Mouse (Mus musculus): Measurements from ENCODE around the gene Ncam1.

Ncam1 gene

DNA sequence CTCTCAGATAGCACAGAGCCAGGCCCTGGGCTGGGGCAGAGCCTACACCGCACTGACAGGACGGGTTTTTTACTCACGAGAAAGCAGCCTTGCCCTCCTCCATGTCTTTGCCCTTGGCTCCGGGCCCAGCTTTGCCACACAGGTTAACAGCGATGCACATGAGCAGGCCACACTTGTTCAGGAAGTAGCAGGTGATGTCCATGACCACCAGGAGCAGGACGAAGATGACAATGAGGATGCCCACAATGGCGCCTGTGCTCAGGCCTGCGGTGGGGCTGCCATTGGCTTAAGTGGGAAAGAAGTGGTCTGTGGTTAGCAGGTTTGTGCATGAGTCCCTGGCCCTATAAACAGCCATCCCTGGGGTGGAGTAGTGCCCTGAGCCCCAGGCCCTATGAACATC, 289.1 kb downstream of the Ncam1 start:
- DNase-seq (ENCODE audit: low read depth, low spot score), result no peak

DNA sequence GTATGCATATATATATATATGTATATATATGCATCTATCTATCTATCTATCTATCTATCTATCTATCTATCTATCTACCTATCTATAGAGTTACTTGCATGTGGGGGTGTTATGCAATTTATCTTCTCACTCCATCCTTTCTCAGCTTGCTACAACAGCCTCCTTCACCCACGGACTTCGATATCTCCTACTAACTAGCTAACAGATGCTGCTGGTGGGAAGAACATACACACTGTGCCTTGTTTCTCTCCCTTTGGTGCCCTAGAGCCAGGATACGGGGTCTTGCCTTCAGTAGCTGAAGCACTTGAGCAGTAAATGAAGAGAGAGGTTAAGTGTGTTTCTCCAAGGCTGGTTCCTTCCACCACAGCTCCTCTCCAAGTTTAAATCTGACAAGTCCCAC, 289.6 kb downstream of the Ncam1 start:
- DNase-seq (ENCODE audit: low read depth, low spot score), result no peak

- no peak for DNase-seq (ENCODE audit: low read depth, low spot score)
Observed at GRCm38 (mm10) chr9:49507829-49508585, 290.7 kb downstream of the Ncam1 start.

DNA sequence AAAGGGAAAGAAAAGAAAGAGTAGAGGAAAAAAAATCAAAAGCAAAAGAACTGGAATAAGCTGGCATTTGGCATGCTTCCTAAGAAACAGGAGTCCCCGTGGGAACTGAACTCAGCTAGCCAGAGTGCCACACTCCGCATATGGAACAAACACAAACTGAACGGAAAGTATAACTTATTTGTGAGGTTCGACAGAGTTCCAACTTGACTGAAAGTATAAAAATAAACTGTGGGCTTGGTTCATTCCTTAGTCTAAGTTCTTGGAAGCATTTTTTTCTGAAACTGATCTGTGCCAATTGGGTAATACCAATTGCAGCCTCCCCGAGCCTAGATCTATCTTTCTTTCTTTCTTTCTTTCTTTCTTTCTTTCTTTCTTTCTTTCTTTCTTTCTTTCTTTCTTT, 294.1 kb downstream of the Ncam1 start:
- DNase-seq (ENCODE audit: low read depth, low spot score), result no peak

GRCm38 (mm10) chr9:49502245-49502644, 296.5 kb downstream of the Ncam1 start:
- DNase-seq (ENCODE audit: low read depth, low spot score), result no peak

GRCm38 (mm10) chr9:49499878-49500277, 298.8 kb downstream of the Ncam1 start:
- DNase-seq (ENCODE audit: low read depth, low spot score), result no peak

- peak; percentile 79 for DNase-seq (ENCODE audit: low read depth, low spot score)
Observed at GRCm38 (mm10) chr9:49493979-49494649, 304.6 kb downstream of the Ncam1 start.

DNA sequence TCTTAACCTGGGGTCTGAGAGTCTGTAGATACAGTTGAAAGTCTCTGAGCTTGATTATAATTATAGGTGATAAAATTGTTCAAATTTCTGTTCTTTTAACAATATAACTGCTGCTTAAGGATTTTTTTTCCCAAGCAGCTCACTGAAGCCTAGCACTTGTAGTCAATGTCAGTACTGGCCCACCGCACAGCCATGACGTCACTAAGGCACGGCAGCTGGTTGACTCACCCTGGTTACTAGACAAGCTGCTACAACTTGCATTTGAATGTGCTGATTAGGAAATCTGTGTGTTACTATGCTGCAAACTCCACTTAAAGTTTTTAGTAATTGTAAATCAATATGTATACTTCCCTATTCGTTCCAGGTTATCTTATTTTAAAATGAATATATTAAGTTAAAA, 308.1 kb downstream of the Ncam1 start:
- DNase-seq (ENCODE audit: low read depth, low spot score), result no peak

- peak; percentile 88 for DNase-seq (ENCODE audit: low read depth, low spot score)
Observed at GRCm38 (mm10) chr9:49488912-49489895, 309.5 kb downstream of the Ncam1 start.

GRCm38 (mm10) chr9:49488258-49488657, 310.5 kb downstream of the Ncam1 start:
- DNase-seq (ENCODE audit: low read depth, low spot score), result no peak

DNA sequence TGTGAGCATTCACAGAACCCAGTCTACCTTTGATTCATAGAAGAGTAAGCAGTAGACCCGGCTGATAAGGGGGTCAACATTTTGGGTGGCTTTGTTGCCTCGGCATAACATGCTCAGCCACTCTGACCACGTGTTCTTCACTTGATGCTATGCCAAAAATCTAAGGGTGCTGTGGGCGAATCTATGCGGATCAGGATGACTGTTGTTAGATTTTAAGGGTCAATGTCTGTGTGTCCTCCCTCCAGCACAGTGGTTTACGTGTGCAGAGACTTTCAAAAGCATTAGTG, 311.1 kb downstream of the Ncam1 start:
- DNase-seq (ENCODE audit: low read depth, low spot score), result no peak

DNA sequence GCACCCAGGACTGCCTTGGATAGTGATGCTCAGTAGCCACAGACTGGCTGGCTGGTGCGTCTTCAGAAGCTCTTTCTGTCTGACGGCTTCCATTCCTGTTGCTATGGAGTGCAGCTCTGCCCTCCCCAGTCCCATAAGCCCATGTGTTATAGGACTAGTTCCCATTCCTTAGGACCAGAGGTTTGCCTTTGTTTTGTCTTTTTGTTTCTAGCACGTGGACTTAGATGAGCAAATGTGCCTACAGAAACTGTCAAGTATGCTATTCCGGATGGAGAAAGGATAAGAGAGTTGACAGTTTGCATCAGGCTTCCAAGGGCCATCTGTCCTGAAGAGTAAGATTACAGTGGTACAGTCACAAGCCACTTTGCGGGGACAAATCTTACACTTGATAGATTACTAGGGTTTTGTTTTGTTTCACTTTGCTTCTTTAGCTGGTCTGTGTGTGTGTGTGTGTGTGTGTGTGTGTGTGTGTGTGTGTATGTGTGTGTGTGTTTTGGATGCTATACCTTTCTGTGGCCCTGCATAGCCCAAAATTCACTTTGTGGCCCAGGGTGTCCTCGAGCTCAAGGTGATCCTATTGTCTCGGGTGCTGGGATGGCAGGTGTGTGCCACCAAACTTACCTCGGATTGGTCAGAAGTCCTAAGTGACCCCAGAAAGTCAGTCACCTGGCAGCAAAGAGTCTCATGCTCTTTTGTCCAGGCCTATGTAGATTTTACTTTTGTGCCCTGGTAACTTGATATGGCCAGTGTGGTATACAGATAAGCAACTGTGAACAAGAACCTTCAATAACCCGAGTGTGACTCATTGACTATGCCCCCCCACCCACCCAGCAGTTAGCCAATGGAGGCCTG, 311.7 kb downstream of the Ncam1 start:
- DNase-seq (ENCODE audit: low read depth, low spot score), result no peak

DNA sequence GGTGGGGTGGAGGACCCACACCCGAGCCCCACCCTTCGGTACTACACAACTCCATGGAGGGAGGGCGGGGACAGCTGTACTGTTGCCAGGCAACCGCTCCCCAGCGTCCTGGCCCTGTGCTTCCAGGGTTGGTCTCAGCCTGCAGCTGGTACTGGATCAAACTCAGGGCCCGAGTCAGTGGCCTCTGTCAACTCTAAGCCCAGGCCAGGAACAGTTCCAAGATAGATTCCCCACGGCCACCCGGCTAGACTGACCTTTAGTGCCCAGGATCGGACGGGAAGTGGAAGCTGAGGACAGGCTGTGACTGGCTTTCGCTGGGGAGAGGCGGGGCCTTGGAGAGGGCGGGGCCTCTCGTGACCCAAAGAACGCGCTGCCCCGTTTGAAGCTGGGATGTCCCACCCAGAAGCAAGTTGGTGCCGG, 312.8 kb downstream of the Ncam1 start, which contains the start of gene Ttc12:
Gene Ttc12 (minus strand): TSS at position 334 of the 420 bp plus-strand sequence.
- peak; percentile 95 for DNase-seq (ENCODE audit: low read depth, low spot score)

DNA sequence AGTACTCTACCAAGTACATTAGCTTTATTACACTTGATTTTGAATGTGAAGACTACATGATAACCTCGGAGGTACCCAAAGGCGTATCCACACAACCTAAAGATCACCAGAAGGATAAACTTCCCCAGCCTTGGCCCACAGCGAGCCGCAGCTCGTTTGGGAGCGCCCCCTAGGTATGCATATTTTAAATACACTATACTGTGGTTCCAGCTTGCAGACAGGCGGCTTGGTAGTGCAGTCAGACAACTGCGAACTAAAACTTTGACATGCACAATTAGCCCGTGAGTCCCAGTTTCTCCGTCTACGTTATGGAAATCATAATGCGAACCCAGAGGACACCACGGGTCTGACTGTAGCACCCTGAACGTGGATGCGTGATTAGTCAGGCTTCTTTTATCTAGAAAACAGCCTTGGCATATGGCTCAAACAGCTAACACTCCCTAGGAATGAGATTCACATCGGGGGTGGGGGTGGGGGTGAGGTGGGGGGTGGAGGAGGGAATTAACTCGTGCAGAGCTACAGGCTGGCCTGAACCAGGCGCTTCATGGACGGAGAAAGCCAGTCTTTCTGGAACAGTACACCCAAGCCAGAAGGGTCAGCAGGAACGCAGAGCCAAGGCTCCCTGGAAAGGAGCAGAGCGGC, 313.4 kb downstream of the Ncam1 start:
- DNase-seq (ENCODE audit: low read depth, low spot score), result peak; percentile 85

DNA sequence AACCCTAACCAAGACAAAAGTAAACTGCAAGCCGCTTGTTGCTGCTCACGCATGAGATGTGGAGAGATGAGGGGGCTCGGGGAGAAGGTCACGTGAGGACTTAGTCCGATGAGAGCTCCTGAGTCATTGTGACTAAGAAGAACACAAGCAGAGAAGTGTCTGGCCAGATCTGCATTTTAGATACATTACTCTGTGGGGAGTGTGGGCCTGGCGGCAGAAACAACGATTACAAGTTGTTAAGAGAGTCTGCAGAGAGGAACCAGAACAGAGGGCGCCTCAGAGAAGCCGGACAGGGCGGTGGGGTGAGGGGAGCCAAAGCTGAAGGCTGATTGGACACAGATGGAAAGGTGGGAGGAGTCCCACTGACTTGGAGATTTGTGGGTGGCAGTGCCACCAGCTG, 315.4 kb downstream of the Ncam1 start:
- DNase-seq (ENCODE audit: low read depth, low spot score), result peak; percentile 80

DNA sequence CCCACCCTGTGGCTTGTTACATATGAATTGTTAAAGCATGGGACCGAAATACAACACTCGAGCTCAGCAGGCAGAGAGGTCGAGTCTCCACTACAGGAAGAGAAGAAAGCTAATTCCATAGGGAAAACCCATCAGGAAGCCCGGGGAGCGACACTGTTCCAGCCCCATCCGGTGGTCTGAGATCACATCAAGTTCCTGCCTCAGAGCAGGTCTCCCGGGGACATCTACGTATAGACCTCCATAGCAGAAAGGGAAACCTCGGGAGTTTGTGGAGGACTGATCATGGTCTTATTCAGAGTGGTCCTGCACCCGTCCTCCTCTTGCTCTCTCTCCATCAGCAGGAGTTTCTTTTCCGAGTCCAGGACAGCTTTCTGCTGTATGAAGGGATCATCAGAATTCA, 326.6 kb downstream of the Ncam1 start:
- DNase-seq (ENCODE audit: low read depth, low spot score), result no peak

- DNase-seq (ENCODE audit: low read depth, low spot score), result no peak
Observed at GRCm38 (mm10) chr9:49470946-49471345, 327.8 kb downstream of the Ncam1 start.

GRCm38 (mm10) chr9:49470006-49470405, 328.7 kb downstream of the Ncam1 start:
- no peak for DNase-seq (ENCODE audit: low read depth, low spot score)

GRCm38 (mm10) chr9:49456136-49456535, 342.6 kb downstream of the Ncam1 start:
- no peak for DNase-seq (ENCODE audit: low read depth, low spot score)

GRCm38 (mm10) chr9:49452396-49452795, 346.3 kb downstream of the Ncam1 start:
- DNase-seq (ENCODE audit: low read depth, low spot score), result no peak
